Comparison of ENCODE assay signal across 10 mouse cellular contexts in genomic region chr5:111097233-111098160, GRCm38 (mm10).
DNase-seq lines count a peak whose midpoint lies in the region; ATAC-seq and TF ChIP-seq lines count a peak whose summit lies in the region.
"Had no signal": no experiment of that assay in that cellular context is flagged by ENCODE, and none has a peak within 500 bp of the region (broad histone marks: within the 10 kb centered on the region; RNA-seq: fewer than 3 reads in every experiment).

No protein-coding gene starts in this region.

- H3K27ac ChIP-seq in lung, embryonic 15.5 days = peak overlapping the region; percentile 51
- peak overlapping the region; percentile 64; the same call in 1 of the 2 replicates for H3K27ac ChIP-seq in hindbrain, postnatal 0 days
- peak overlapping the region; percentile 45; the same call in 1 of the 2 replicates for H3K27ac ChIP-seq in midbrain, embryonic 13.5 days
- H3K27ac ChIP-seq: macrophage had no signal

- WGBS in lung, embryonic 15.5 days = 41% methylated on average over 11 of the region's 11 CpGs
- WGBS in hindbrain, postnatal 0 days = 52% methylated on average over 11 of the region's 11 CpGs
- 50% methylated on average over 11 of the region's 11 CpGs for WGBS in midbrain, embryonic 13.5 days

- ATAC-seq in lung, embryonic 15.5 days (ENCODE audit: borderline replicate concordance, extremely low read depth, low FRiP score, low TSS enrichment) = peak; percentile 60; the same call in 1 of the 2 replicates
- peak; percentile 31; the same call in 1 of the 2 replicates for ATAC-seq in hindbrain, postnatal 0 days
- ATAC-seq in midbrain, embryonic 13.5 days = peak; percentile 61

- no peak for TF ChIP-seq CTCF in hindbrain, postnatal 0 days (IDR thresholded peaks at IDR 0.05; ENCODE audit: low read depth)

- H3K36me3 ChIP-seq in lung, embryonic 15.5 days = peaks cover 9% of the 10 kb centered on the region
- H3K36me3 ChIP-seq in hindbrain, postnatal 0 days (ENCODE audit: insufficient read depth, low read length) = peaks cover 11% of the 10 kb centered on the region; the same call in 1 of the 2 replicates
- peaks cover 22% of the 10 kb centered on the region for H3K36me3 ChIP-seq in midbrain, embryonic 13.5 days

- no peak overlapping the region for H3K9ac ChIP-seq in lung, embryonic 15.5 days
- no peak overlapping the region for H3K9ac ChIP-seq in hindbrain, postnatal 0 days (replicated peaks; ENCODE audit: low read length)
- peak overlapping the region; percentile 5; the same call in 1 of the 2 replicates for H3K9ac ChIP-seq in midbrain, embryonic 13.5 days (replicated peaks)

- no peaks in the 10 kb centered on the region for H3K27me3 ChIP-seq in lung, embryonic 15.5 days
- H3K27me3 ChIP-seq in hindbrain, postnatal 0 days (ENCODE audit: insufficient read depth, low read length) = no peaks in the 10 kb centered on the region
- no peaks in the 10 kb centered on the region; the same call in 1 of the 2 replicates for H3K27me3 ChIP-seq in midbrain, embryonic 13.5 days

- DNase-seq in cerebellum, postnatal 10 days = peak; percentile 64
- no peak for DNase-seq in cerebellum, adult 8-10 months
- no peak for DNase-seq in lung, postnatal 36 days
- DNase-seq in hindbrain, postnatal 0 days (ENCODE audit: low spot score) = peak; percentile 68
- no peak for DNase-seq in urinary bladder, postnatal 25 days (ENCODE audit: low spot score)
- no peak for DNase-seq in thymus, postnatal 10 days (ENCODE audit: low spot score in 2 of 2)
- DNase-seq: cerebellum, adult 18-20 months had no signal

- H3K4me2 ChIP-seq in lung, embryonic 15.5 days = peak overlapping the region; percentile 36
- no peak overlapping the region for H3K4me2 ChIP-seq in hindbrain, postnatal 0 days (ENCODE audit: low read depth, low read length)
- H3K4me2 ChIP-seq in midbrain, embryonic 13.5 days (replicated peaks) = no peak overlapping the region

- H3K9me3 ChIP-seq in lung, embryonic 15.5 days = no peaks in the 10 kb centered on the region
- no peaks in the 10 kb centered on the region for H3K9me3 ChIP-seq in hindbrain, postnatal 0 days (ENCODE audit: low read length)
- no peaks in the 10 kb centered on the region for H3K9me3 ChIP-seq in midbrain, embryonic 13.5 days

- H3K4me1 ChIP-seq in lung, embryonic 15.5 days = peaks cover 33% of the 10 kb centered on the region
- peaks cover 18% of the 10 kb centered on the region; the same call in 1 of the 2 replicates for H3K4me1 ChIP-seq in hindbrain, postnatal 0 days (ENCODE audit: insufficient read depth, low read length)
- H3K4me1 ChIP-seq in midbrain, embryonic 13.5 days (replicated peaks) = peaks cover 49% of the 10 kb centered on the region

- no peak overlapping the region for H3K4me3 ChIP-seq in lung, embryonic 15.5 days
- no peak overlapping the region for H3K4me3 ChIP-seq in hindbrain, postnatal 0 days (ENCODE audit: low read length)
- no peak overlapping the region for H3K4me3 ChIP-seq in midbrain, embryonic 13.5 days (replicated peaks)

Comparison
In these comparisons a context has a peak if more than half of its experiments do, and no peak if none do; other contexts are left out.
1. DNase-seq: peak in cerebellum, postnatal 10 days (2 of 2) and hindbrain, postnatal 0 days (single experiment); none in cerebellum, adult 8-10 months (single experiment), lung, postnatal 36 days (single experiment), urinary bladder, postnatal 25 days (single experiment) and thymus, postnatal 10 days (0 of 2).
2. Peak in every context shown above with its lines, with median percentiles within 50 percentile points of each other: ATAC-seq and H3K27ac ChIP-seq.